Mouse (Mus musculus) macrophage (primary cell): ENCODE data around the gene Jrkl. TPM values are rescaled to one million over a fixed set of nuclear protein-coding genes. Genes with fewer than 3 reads are reported as not detected.

ENCODE experiments used
- H3K27ac ChIP-seq: fragments of 350-480 bp; formaldehyde crosslinking; 2 replicates; pipeline ENCODE4 v1.9.0; 2021
- H3K36me3 ChIP-seq: fragments of 350-480 bp; formaldehyde crosslinking; 2 replicates; pipeline ENCODE4 v1.9.0; 2021; ENCODE audit errors: inconsistent target
- H3K4me3 ChIP-seq: fragments of 350-480 bp; formaldehyde crosslinking; 2 replicates; pipeline ENCODE4 v1.9.0; 2021; ENCODE audit errors: inconsistent target
- H3K79me2 ChIP-seq: fragments of 350-480 bp; formaldehyde crosslinking; 2 replicates; pipeline ENCODE4 v1.9.0; 2021; ENCODE audit errors: inconsistent target
- WGBS: methylation state at CpG from one replicate; pipeline ENCODE4 v1.1.7; 2026; ENCODE audit warnings: inconsistent platforms; ENCODE audit not compliant: missing documents; 5-methylcytosine and 5-hydroxymethylcytosine counted together
- polyA plus RNA-seq: library from polyadenylated mRNA; stranded (reverse); fragments of 250-400 nt; gene quantifications from 3 replicates; pipeline ENCODE4 v1.2.4, GENCODE M21; 2018; ENCODE audit warnings: inconsistent platforms

Gene Jrkl
- polyA plus RNA-seq, 1 experiment from 2014 or later = 8.7 TPM

DNA sequence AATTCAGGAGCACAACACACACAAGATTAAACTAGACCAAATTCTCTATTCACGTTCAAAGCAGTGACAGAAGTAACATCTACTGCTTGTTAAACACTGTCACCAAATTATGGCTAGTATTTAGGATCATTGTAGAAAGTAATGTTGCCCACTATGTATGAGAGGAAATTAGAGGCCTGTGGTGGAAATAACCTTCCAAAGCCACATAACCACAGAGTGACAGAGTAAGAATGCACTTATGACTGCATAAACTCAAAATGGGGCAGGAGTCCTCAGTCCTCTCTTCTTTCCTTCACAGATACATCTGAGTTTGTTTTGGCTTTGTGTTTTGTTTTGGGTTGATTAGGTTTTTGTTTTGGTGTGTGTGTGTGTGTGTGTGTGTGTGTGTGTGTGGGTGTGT lies 42.5 kb downstream of the Jrkl start:
- Histone ChIP-seq H3K4me3 (no peak overlapping the region), H3K36me3 (no peaks in the 10 kb centered on the region), H3K79me2 (no peaks in the 10 kb centered on the region), H3K27ac (no peak overlapping the region)
- 14% methylated on average over 1 of the region's 1 CpGs for WGBS

DNA sequence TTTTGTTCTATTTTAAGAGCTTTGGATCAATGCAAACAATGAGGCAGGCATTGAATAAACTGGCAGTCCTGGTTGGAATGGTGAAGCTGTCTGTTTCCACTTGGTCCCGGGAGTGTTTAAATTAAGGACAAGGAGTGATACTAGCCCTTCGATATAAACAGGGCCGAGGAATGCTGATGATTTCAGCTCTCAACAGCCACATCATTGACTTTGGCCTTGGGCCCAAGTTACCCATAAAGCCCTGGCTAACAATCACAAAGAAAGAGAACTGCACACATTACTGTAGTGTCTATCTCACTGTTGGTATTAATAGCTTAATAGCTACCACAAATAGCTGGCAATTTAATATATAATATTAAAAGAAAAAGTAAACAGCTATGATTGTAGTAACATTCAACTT lies 45.5 kb downstream of the Jrkl start:
- Histone ChIP-seq H3K27ac (no peak overlapping the region), H3K4me3 (no peak overlapping the region), H3K79me2 (no peaks in the 10 kb centered on the region), H3K36me3 (no peaks in the 10 kb centered on the region)
- WGBS = 69% methylated on average over 3 of the region's 3 CpGs

DNA sequence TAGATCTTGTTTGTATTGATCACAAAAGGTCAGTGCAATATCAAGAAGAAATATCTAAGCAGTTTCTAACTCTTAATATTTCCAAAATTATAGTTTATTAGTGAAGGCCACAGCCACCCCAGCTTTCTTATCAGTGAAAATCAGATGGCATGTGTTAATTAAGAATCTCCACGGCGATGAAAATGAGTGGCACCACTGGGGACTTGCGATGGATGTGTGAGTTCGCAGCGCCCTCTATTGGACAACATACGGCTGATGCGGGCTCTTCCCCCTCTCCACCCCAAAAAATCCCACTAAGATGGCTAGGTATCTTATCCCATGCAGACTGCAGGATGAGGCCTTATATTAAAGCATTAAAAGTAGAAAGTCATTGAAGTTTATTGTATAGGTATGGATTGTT lies 49.9 kb downstream of the Jrkl start:
- Histone ChIP-seq H3K27ac (no peak overlapping the region), H3K4me3 (no peak overlapping the region), H3K79me2 (no peaks in the 10 kb centered on the region), H3K36me3 (no peaks in the 10 kb centered on the region)
- 1% methylated on average over 7 of the region's 7 CpGs for WGBS

GRCm38 (mm10) chr9:13195268-13195667 lies 50.4 kb downstream of the Jrkl start:
- Histone ChIP-seq H3K4me3 (no peak overlapping the region), H3K79me2 (no peaks in the 10 kb centered on the region), H3K27ac (no peak overlapping the region), H3K36me3 (no peaks in the 10 kb centered on the region)
- 4% methylated on average over 4 of the region's 4 CpGs for WGBS

DNA sequence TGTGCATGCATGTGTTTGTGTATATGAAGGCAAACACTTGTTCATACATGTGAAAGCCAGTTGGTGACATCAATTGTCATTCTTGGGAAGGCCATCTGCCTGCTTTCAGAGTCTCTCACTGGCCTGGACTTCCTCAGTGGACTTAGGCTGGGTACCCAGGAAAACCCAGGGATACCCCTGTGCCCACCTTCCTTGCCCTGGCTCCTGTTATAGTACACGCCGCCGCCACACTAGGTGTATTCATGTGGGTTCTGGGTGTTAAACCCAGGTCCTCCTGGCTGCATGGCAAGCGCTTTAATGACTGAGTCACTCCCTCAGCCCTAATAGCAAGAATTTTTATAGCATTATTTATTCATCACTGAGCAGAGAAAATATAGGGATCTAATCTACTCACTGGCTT lies 51.0 kb downstream of the Jrkl start:
- Histone ChIP-seq H3K27ac (no peak overlapping the region), H3K36me3 (no peaks in the 10 kb centered on the region), H3K4me3 (no peak overlapping the region), H3K79me2 (no peaks in the 10 kb centered on the region)
- 93% methylated on average over 4 of the region's 4 CpGs for WGBS

Other genes starting within 250 kb of the Jrkl start
- 13.6 to 16.1 TPM (median 15.1 TPM) in 3 replicates for gene Ccdc82, start 1.1 kb upstream of the Jrkl start, polyA plus RNA-seq
- 6.0 to 7.7 TPM (median 6.7 TPM) in 3 replicates for gene Maml2, start 52.1 kb upstream of the Jrkl start, polyA plus RNA-seq
- not detected in 3 replicates for gene Gm17571, start 200.9 kb upstream of the Jrkl start, polyA plus RNA-seq